9 mouse cellular contexts compared by ENCODE assay signal in the genomic region with DNA sequence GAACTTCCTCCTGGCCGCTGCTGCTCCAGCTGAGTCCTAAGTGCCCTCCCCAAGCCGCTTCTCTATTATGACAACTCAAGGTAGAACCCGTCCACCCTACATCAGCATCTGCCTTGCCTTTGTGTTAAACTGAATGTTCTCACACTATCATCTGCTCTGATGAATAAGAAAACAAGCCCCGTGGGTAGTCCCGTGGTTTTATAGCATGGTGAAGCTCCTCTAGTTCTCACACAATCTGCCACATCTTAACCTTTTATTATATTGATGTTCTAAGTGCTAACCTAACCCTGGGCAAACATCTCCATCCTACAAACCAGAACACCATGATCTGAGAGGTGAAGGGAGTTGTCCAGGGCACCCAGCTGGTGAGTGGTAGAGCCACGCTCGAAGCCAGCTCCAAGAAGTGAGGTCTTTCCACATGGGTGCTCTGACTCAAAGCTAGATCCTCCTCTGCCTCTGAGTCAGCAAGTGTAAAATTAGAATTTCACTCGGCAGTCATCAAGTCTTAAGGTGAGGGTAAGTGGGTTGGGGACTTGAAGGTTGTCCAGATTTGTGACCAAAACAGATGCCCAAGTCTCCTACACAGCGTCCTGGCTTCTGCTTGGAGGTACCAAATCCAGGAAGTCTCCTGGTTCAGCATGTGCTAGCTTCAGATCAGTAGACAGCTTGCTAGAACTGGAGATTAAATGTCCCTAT. TPM values are rescaled to one million over a fixed set of nuclear protein-coding genes. Genes with fewer than 3 reads are reported as not detected.
DNase-seq lines count a peak whose midpoint lies in the region; ATAC-seq and TF ChIP-seq lines count a peak whose summit lies in the region.
"Had no signal": no experiment of that assay in that cellular context is flagged by ENCODE, and none has a peak within 500 bp of the region (broad histone marks: within the 10 kb centered on the region; RNA-seq: fewer than 3 reads in every experiment).

No protein-coding gene starts in this region.

- no peak for DNase-seq in heart, postnatal 4 days
- peak; percentile 83 for DNase-seq in right cerebral cortex, adult 18-20 months
- DNase-seq in right cerebral cortex, postnatal 4 days: no peak
- DNase-seq in hindbrain, postnatal 0 days (ENCODE audit: low spot score): no peak
- DNase-seq in embryo, embryonic 10.5 days (ENCODE audit: low spot score): no peak
- DNase-seq in midbrain, postnatal 0 days (ENCODE audit: low spot score): no peak

- peak overlapping the region; percentile 75; the same call in 1 of the 2 replicates for H3K27ac ChIP-seq in heart, embryonic 12.5 days (ENCODE audit: poor library complexity, severe bottlenecking)
- peak overlapping the region; percentile 20; the same call in 1 of the 2 replicates for H3K27ac ChIP-seq in hindbrain, postnatal 0 days
- 0 out of 2 replicates have a peak overlapping the region, but pooled peaks have one; percentile 16 for H3K27ac ChIP-seq in stomach, embryonic 15.5 days
- no peak overlapping the region for H3K27ac ChIP-seq in midbrain, postnatal 0 days (ENCODE audit: low read depth, low read length)
- H3K27ac ChIP-seq: liver, embryonic 14.5 days had no signal

- no peaks in the 10 kb centered on the region for H3K27me3 ChIP-seq in heart, embryonic 12.5 days (replicated peaks)
- H3K27me3 ChIP-seq in hindbrain, postnatal 0 days (ENCODE audit: insufficient read depth, low read length): no peaks in the 10 kb centered on the region
- H3K27me3 ChIP-seq in stomach, embryonic 15.5 days (replicated peaks): no peaks in the 10 kb centered on the region
- no peaks in the 10 kb centered on the region for H3K27me3 ChIP-seq in midbrain, postnatal 0 days (ENCODE audit: insufficient read depth, low read length)

- H3K36me3 ChIP-seq in heart, embryonic 12.5 days: no peaks in the 10 kb centered on the region
- H3K36me3 ChIP-seq in hindbrain, postnatal 0 days (ENCODE audit: insufficient read depth, low read length): no peaks in the 10 kb centered on the region
- no peaks in the 10 kb centered on the region for H3K36me3 ChIP-seq in stomach, embryonic 15.5 days
- no peaks in the 10 kb centered on the region for H3K36me3 ChIP-seq in midbrain, postnatal 0 days (ENCODE audit: insufficient read depth, low read length)

- 79% methylated on average over 9 of the region's 9 CpGs for WGBS in heart, embryonic 12.5 days
- 77% methylated on average over 9 of the region's 9 CpGs for WGBS in hindbrain, postnatal 0 days
- 81% methylated on average over 9 of the region's 9 CpGs for whole genome bisulfite sequencing in stomach, embryonic 15.5 days
- WGBS in midbrain, postnatal 0 days: 85% methylated on average over 9 of the region's 9 CpGs

- no peaks in the 10 kb centered on the region for H3K9me3 ChIP-seq in heart, embryonic 12.5 days (replicated peaks)
- H3K9me3 ChIP-seq in hindbrain, postnatal 0 days (ENCODE audit: low read length): no peaks in the 10 kb centered on the region
- no peaks in the 10 kb centered on the region for H3K9me3 ChIP-seq in stomach, embryonic 15.5 days
- H3K9me3 ChIP-seq in midbrain, postnatal 0 days (ENCODE audit: low read length): no peaks in the 10 kb centered on the region

- H3K4me1 ChIP-seq in heart, embryonic 12.5 days (replicated peaks): peaks cover 62% of the 10 kb centered on the region
- H3K4me1 ChIP-seq in hindbrain, postnatal 0 days (ENCODE audit: insufficient read depth, low read length): peaks cover 26% of the 10 kb centered on the region
- peaks cover 45% of the 10 kb centered on the region for H3K4me1 ChIP-seq in stomach, embryonic 15.5 days
- peaks cover 6% of the 10 kb centered on the region; the same call in 1 of the 2 replicates for H3K4me1 ChIP-seq in midbrain, postnatal 0 days (ENCODE audit: insufficient read depth, low read length)

- TF ChIP-seq CTCF in hindbrain, postnatal 0 days (IDR thresholded peaks at IDR 0.05; ENCODE audit: low read depth): no peak
- no peak for TF ChIP-seq CTCF in midbrain, postnatal 0 days (IDR thresholded peaks at IDR 0.05)

- H3K9ac ChIP-seq in heart, embryonic 12.5 days: no peak overlapping the region
- H3K9ac ChIP-seq in hindbrain, postnatal 0 days (replicated peaks; ENCODE audit: low read length): no peak overlapping the region
- no peak overlapping the region for H3K9ac ChIP-seq in stomach, embryonic 15.5 days
- no peak overlapping the region for H3K9ac ChIP-seq in midbrain, postnatal 0 days (replicated peaks; ENCODE audit: low read length, poor library complexity, severe bottlenecking)
- H3K9ac ChIP-seq: liver, embryonic 14.5 days had no signal

- H3K4me2 ChIP-seq in heart, embryonic 12.5 days: no peak overlapping the region
- H3K4me2 ChIP-seq in hindbrain, postnatal 0 days (ENCODE audit: low read depth, low read length): no peak overlapping the region
- H3K4me2 ChIP-seq in stomach, embryonic 15.5 days: no peak overlapping the region
- H3K4me2 ChIP-seq in midbrain, postnatal 0 days (ENCODE audit: low read depth, low read length, poor library complexity, severe bottlenecking): no peak overlapping the region

- H3K4me3 ChIP-seq in heart, embryonic 12.5 days: no peak overlapping the region
- no peak overlapping the region for H3K4me3 ChIP-seq in hindbrain, postnatal 0 days (ENCODE audit: low read length)
- H3K4me3 ChIP-seq in stomach, embryonic 15.5 days (replicated peaks): no peak overlapping the region
- H3K4me3 ChIP-seq in midbrain, postnatal 0 days (ENCODE audit: low read depth, low read length): no peak overlapping the region

- ATAC-seq in heart, embryonic 12.5 days (ENCODE audit: insufficient number of reproducible peaks, low FRiP score): no peak
- ATAC-seq in hindbrain, postnatal 0 days: no peak
- ATAC-seq in stomach, embryonic 15.5 days (ENCODE audit: insufficient read depth, low FRiP score, low read depth): no peak
- ATAC-seq in midbrain, postnatal 0 days (ENCODE audit: low FRiP score): no peak

RNA-seq across cellular contexts. Expression of a gene that starts 48.4 kb away (rescaled TPM):
- 8.9 and 10.9 TPM in 2 replicates for polyA plus RNA-seq in heart, embryonic 12.5 days (2016; fragmentation: Nextera tagmentation; extraction: Ambion mirVana)
- total RNA-seq in heart, postnatal 4 days (2021): 10 to 100 TPM; 26.1 to 26.6 TPM
- total RNA-seq in hindbrain, postnatal 0 days (2014; rRNA removed): 51.4 and 60.5 TPM in 2 replicates
- polyA plus RNA-seq in hindbrain, postnatal 0 days (2015; fragmentation: Nextera tagmentation; extraction: Ambion mirVana): 5.2 and 5.7 TPM in 2 replicates
- 5.8 TPM in 2 replicates for polyA plus RNA-seq in stomach, embryonic 15.5 days (2015; fragmentation: Nextera tagmentation; extraction: Ambion mirVana)
- total RNA-seq in midbrain, postnatal 0 days (2014; rRNA removed): 30.1 and 44.2 TPM in 2 replicates
- 3.9 and 4.0 TPM in 2 replicates for polyA plus RNA-seq in midbrain, postnatal 0 days (2015; fragmentation: Nextera tagmentation; extraction: Ambion mirVana)
